Mouse (Mus musculus) spleen, postnatal 14 days (tissue): ENCODE measurements around the gene Src.

ENCODE experiments used
- DNase-seq, 2 experiments: peaks; one replicate each; pipeline ENCODE4 v3.0.0; 2021 to 2022; ENCODE audit warnings: low spot score in 2 of 2

The Src gene

GRCm38 (mm10) chr2:157436496-157436895, 18.3 kb downstream of the Src start:
- no peak for DNase-seq

- DNase-seq: no peak
Observed at GRCm38 (mm10) chr2:157437123-157437522, 18.9 kb downstream of the Src start.

GRCm38 (mm10) chr2:157441363-157441762, 23.1 kb downstream of the Src start:
- DNase-seq: no peak

GRCm38 (mm10) chr2:157447297-157448158, 29.3 kb downstream of the Src start:
- DNase-seq: no peak

GRCm38 (mm10) chr2:157448356-157448755, 30.1 kb downstream of the Src start:
- DNase-seq: no peak

- no peak for DNase-seq
Observed at GRCm38 (mm10) chr2:157450905-157451304, 32.7 kb downstream of the Src start.

GRCm38 (mm10) chr2:157451372-157452040, 33.3 kb downstream of the Src start:
- DNase-seq: no peak

GRCm38 (mm10) chr2:157457100-157457806, 39.0 kb downstream of the Src start:
- peak; percentile 68 to 82 for DNase-seq

- DNase-seq: peak; percentile 46 to 69
Observed at GRCm38 (mm10) chr2:157458472-157458871, 40.2 kb downstream of the Src start.

GRCm38 (mm10) chr2:157459736-157460135, 41.5 kb downstream of the Src start:
- no peak for DNase-seq

- no peak for DNase-seq
Observed at GRCm38 (mm10) chr2:157462776-157463710, 44.8 kb downstream of the Src start.

GRCm38 (mm10) chr2:157463887-157464745, 45.9 kb downstream of the Src start:
- DNase-seq: no peak

GRCm38 (mm10) chr2:157464746-157465126, 46.5 kb downstream of the Src start:
- no peak for DNase-seq

- no peak for DNase-seq
Observed at GRCm38 (mm10) chr2:157466836-157467235, 48.6 kb downstream of the Src start.

GRCm38 (mm10) chr2:157468130-157468796, 50.0 kb downstream of the Src start:
- peak in 1 of 2 experiments; percentile 31 for DNase-seq

GRCm38 (mm10) chr2:157471292-157471691, 53.0 kb downstream of the Src start:
- no peak for DNase-seq

GRCm38 (mm10) chr2:157471737-157472136, 53.5 kb downstream of the Src start:
- no peak for DNase-seq

- DNase-seq: no peak
Observed at GRCm38 (mm10) chr2:157472469-157472868, 54.2 kb downstream of the Src start.

GRCm38 (mm10) chr2:157474269-157474729, 56.1 kb downstream of the Src start:
- no peak for DNase-seq
